Mouse (Mus musculus) kidney, embryonic 14.5 days (tissue): ENCODE results near the gene Pebp1. TPM values are rescaled to one million over a fixed set of nuclear protein-coding genes. Genes with fewer than 3 reads are reported as not detected.

Source experiments
- ATAC-seq: fragments of 200-750 bp; cut with Nextera tagmentation; 2 replicates; pipeline ENCODE4 v1.8.0; 2017; ENCODE audit warnings: moderate number of reproducible peaks, mild to moderate bottlenecking, moderate TSS enrichment, moderate library complexity; ENCODE audit not compliant: low FRiP score, low TSS enrichment
- H3K27ac ChIP-seq: fragments of 300-500 bp; sonication (generic); 2 replicates; pipeline ENCODE4 v1.5.1; 2014; ENCODE audit warnings: low read depth, mild to moderate bottlenecking, low read length, moderate library complexity, mixed read lengths
- H3K27me3 ChIP-seq: fragments of 300-500 bp; sonication (generic); 2 replicates; pipeline ENCODE4 v1.6.1; 2014; ENCODE audit warnings: mild to moderate bottlenecking, low read length; ENCODE audit not compliant: control insufficient read depth, insufficient read depth
- H3K36me3 ChIP-seq: fragments of 300-500 bp; sonication (generic); 2 replicates; pipeline ENCODE4 v1.6.1; 2014; ENCODE audit warnings: low read length, mixed read lengths; ENCODE audit not compliant: control insufficient read depth, insufficient read depth
- H3K4me1 ChIP-seq: fragments of 300-500 bp; sonication (generic); 2 replicates; pipeline ENCODE4 v1.6.1; 2014; ENCODE audit warnings: low read length, mixed read lengths; ENCODE audit not compliant: control insufficient read depth, insufficient read depth
- H3K4me2 ChIP-seq: fragments of 300-500 bp; sonication (generic); replicated peaks from 2 replicates; pipeline ENCODE4 v1.6.1; 2014; ENCODE audit warnings: low read depth, mild to moderate bottlenecking, low read length
- H3K4me3 ChIP-seq: fragments of 300-500 bp; sonication (generic); 2 replicates; pipeline ENCODE4 v1.5.1; 2014; ENCODE audit warnings: mild to moderate bottlenecking, low read length
- H3K9ac ChIP-seq: fragments of 300-500 bp; sonication (generic); 2 replicates; pipeline ENCODE4 v1.6.1; 2014; ENCODE audit warnings: low read depth, mild to moderate bottlenecking, low read length, moderate library complexity
- H3K9me3 ChIP-seq: fragments of 300-500 bp; sonication (generic); 2 replicates; pipeline ENCODE4 v1.6.1; 2016; ENCODE audit warnings: low read length; ENCODE audit not compliant: control insufficient read depth
- WGBS: fragments of 180-500 bp; shearing (Covaris S2); extraction: QIAGEN DNeasy Blood & Tissue Kit; methylation state at CpG from one replicate; pipeline ENCODE4 v1.1.7; 2014; 5-methylcytosine and 5-hydroxymethylcytosine counted together
- polyA plus RNA-seq: library from polyadenylated mRNA; unstranded; fragments of >200 nt; fragmentation: Nextera tagmentation; extraction: Ambion mirVana; gene quantifications from 2 replicates; pipeline ENCODE4 v1.2.1, GENCODE M21; 2014

The Pebp1 gene
- polyA plus RNA-seq, 1 experiment from 2014 or later: 781 TPM

GRCm38 (mm10) chr5:117258276-117258675, 29.1 kb downstream of the Pebp1 start:
- 90% methylated on average over 15 of the region's 15 CpGs for WGBS
- Histone ChIP-seq H3K9me3 (no peaks in the 10 kb centered on the region), H3K4me1 (no peaks in the 10 kb centered on the region), H3K4me3 (no peak overlapping the region), H3K9ac (no peak overlapping the region), H3K27me3 (no peaks in the 10 kb centered on the region), H3K27ac (no peak overlapping the region), H3K4me2 (no peak overlapping the region), H3K36me3 (peaks cover 9% of the 10 kb centered on the region)
- no peak for ATAC-seq

GRCm38 (mm10) chr5:117251763-117252162, 35.7 kb downstream of the Pebp1 start:
- no peaks in the 10 kb centered on the region for H3K27me3 ChIP-seq
- ATAC-seq: no peak
- H3K4me1 ChIP-seq: no peaks in the 10 kb centered on the region
- no peak overlapping the region for H3K4me2 ChIP-seq
- no peak overlapping the region for H3K27ac ChIP-seq
- H3K4me3 ChIP-seq: no peak overlapping the region
- H3K9me3 ChIP-seq: no peaks in the 10 kb centered on the region
- WGBS: 89% methylated on average over 3 of the region's 3 CpGs
- peaks cover 9% of the 10 kb centered on the region for H3K36me3 ChIP-seq
- H3K9ac ChIP-seq: no peak overlapping the region

GRCm38 (mm10) chr5:117250796-117251195, 36.6 kb downstream of the Pebp1 start:
- Histone ChIP-seq H3K4me2 (no peak overlapping the region), H3K9ac (no peak overlapping the region), H3K4me3 (no peak overlapping the region), H3K27ac (no peak overlapping the region), H3K27me3 (no peaks in the 10 kb centered on the region), H3K4me1 (no peaks in the 10 kb centered on the region), H3K36me3 (peaks cover 6% of the 10 kb centered on the region), H3K9me3 (no peaks in the 10 kb centered on the region)
- 72% methylated on average over 20 of the region's 24 CpGs for whole genome bisulfite sequencing
- ATAC-seq: no peak

GRCm38 (mm10) chr5:117248351-117248750, 39.1 kb downstream of the Pebp1 start:
- WGBS: 34% methylated on average over 10 of the region's 10 CpGs
- ATAC-seq: no peak
- Histone ChIP-seq H3K4me2 (no peak overlapping the region), H3K27me3 (no peaks in the 10 kb centered on the region), H3K9me3 (no peaks in the 10 kb centered on the region), H3K36me3 (peaks cover under 1% of the 10 kb centered on the region), H3K4me1 (no peaks in the 10 kb centered on the region), H3K9ac (no peak overlapping the region), H3K27ac (no peak overlapping the region), H3K4me3 (no peak overlapping the region)

GRCm38 (mm10) chr5:117245170-117245569, 42.3 kb downstream of the Pebp1 start:
- Histone ChIP-seq H3K9me3 (no peaks in the 10 kb centered on the region), H3K36me3 (no peaks in the 10 kb centered on the region), H3K4me1 (peaks cover 1% of the 10 kb centered on the region; the same call in 1 of the 2 replicates), H3K4me3 (no peak overlapping the region), H3K4me2 (no peak overlapping the region), H3K9ac (no peak overlapping the region), H3K27me3 (no peaks in the 10 kb centered on the region), H3K27ac (no peak overlapping the region)
- 90% methylated on average over 8 of the region's 8 CpGs for WGBS
- no peak for ATAC-seq

GRCm38 (mm10) chr5:117242671-117243478, 44.5 kb downstream of the Pebp1 start:
- WGBS: 28% methylated on average over 22 of the region's 22 CpGs
- no peaks in the 10 kb centered on the region for H3K9me3 ChIP-seq
- no peaks in the 10 kb centered on the region for H3K27me3 ChIP-seq
- peak overlapping the region; percentile 23 for H3K4me3 ChIP-seq
- no peak overlapping the region; the same call in 1 of the 2 replicates for H3K9ac ChIP-seq
- H3K4me1 ChIP-seq: peaks cover 4% of the 10 kb centered on the region; the same call in 1 of the 2 replicates
- ATAC-seq: no peak
- no peak overlapping the region for H3K27ac ChIP-seq
- H3K36me3 ChIP-seq: no peaks in the 10 kb centered on the region
- H3K4me2 ChIP-seq: peak overlapping the region; percentile 39

- peak overlapping the region; percentile 57; the same call in 1 of the 2 replicates for H3K4me2 ChIP-seq
- peaks cover 4% of the 10 kb centered on the region; the same call in 1 of the 2 replicates for H3K4me1 ChIP-seq
- H3K27ac ChIP-seq: no peak overlapping the region
- no peak overlapping the region for H3K9ac ChIP-seq
- ATAC-seq: no peak
- H3K36me3 ChIP-seq: no peaks in the 10 kb centered on the region
- 41% methylated on average over 16 of the region's 16 CpGs for WGBS
- H3K4me3 ChIP-seq: no peak overlapping the region; the same call in 1 of the 2 replicates
- H3K9me3 ChIP-seq: no peaks in the 10 kb centered on the region
- no peaks in the 10 kb centered on the region for H3K27me3 ChIP-seq
Measured at GRCm38 (mm10) chr5:117241935-117242531, 45.4 kb downstream of the Pebp1 start.

- Histone ChIP-seq H3K27me3 (no peaks in the 10 kb centered on the region), H3K9me3 (no peaks in the 10 kb centered on the region), H3K4me3 (peak overlapping the region; percentile 36), H3K4me1 (peaks cover 4% of the 10 kb centered on the region; the same call in 1 of the 2 replicates), H3K4me2 (peak overlapping the region; percentile 57), H3K36me3 (no peaks in the 10 kb centered on the region), H3K9ac (peak overlapping the region; percentile 35), H3K27ac (peak overlapping the region; percentile 20; the same call in 1 of the 2 replicates)
- WGBS: 3% methylated on average over 32 of the region's 32 CpGs
- no peak; the same call in 1 of the 2 replicates for ATAC-seq
Measured at GRCm38 (mm10) chr5:117240761-117241322, 46.6 kb downstream of the Pebp1 start.
